Mouse (Mus musculus) small intestine, adult 10 weeks (tissue): Measurements from ENCODE around the gene Arl8b. TPM values are rescaled to one million over a fixed set of nuclear protein-coding genes. Genes with fewer than 3 reads are reported as not detected.

Experiments
- polyA plus RNA-seq: library from polyadenylated mRNA; stranded (reverse); fragments of 350-450 nt; fragmentation: Illumina TruSeq; extraction: RNeasy Lipid Tissue Mini Kit (QIAGEN cat#74804); gene quantifications from one replicate; pipeline ENCODE4 v1.2.3, GENCODE M21; 2014; ENCODE audit warnings: low replicate concordance

Gene Arl8b
- 192 TPM for polyA plus RNA-seq

DNA sequence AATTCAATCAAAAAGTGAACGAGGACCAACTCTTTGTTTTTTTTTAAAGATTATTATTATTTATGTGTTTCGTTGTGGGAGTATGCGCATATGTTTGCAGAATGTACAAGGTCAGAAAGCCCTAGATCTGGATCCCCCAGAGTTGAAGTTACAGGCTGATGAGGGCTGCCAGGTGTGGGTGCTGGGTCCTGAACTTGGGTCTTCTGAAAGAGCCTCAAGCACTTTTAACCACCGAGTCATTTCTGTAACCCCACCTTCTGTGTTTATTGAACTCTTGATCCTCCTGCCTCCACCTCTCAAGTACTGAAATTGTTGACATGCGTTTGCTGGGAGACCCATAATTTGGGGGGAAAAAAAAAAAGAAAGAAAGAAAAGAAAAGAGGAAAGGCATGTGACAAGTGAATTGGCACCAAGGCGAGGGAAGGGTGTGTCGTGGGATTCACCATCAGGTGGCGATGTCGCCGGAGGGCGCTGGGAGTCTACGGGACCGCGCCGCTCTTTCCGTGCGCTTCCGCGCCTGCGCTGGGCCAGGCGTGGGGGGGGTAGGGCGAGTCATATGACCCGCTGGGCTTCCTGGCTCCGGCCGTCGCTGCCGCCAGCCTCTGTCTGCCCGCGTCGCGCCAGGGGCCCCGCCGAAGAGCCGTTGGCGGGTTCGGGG lies at the start of gene Arl8b:
Arl8b (plus strand) TSS at position 574 of the 658 bp plus-strand sequence.

DNA sequence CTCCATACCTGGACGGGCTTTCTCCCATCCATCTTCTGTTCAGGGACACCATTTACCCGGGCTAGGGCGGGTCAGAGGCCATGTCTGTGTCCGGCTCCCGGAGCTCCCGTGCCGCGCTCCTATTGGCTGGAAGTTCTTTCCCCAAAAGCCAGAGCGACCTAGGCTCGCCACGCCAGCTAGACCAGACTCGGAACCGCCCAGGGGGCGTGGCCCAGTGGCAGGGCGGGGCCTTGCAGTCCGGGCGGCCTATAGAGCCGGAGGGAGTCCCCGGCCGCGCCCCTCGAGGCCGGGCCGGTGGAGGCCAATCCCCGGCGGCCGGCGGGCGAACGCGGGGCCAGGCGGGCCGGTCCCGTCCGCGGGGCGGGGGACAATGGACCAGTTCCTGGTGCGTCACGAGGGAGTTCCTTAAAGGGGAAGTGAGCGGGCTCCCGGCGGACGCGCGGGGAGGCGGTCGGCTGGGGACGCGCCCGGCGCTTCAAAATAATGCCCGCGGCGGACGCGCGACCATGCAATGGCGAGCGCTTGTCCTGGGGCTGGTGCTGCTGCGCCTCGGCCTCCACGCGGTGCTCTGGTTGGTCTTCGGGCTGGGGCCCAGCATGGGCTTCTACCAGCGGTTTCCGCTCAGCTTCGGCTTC lies 45.5 kb downstream of the Arl8b start, which contains the start of gene Edem1:
Edem1 (plus strand) TSS at position 408 of the 635 bp plus-strand sequence.

Other genes with a start within 250 kb of the Arl8b start
- 34.0 TPM for gene Bhlhe40, start 122.5 kb upstream of the Arl8b start, polyA plus RNA-seq
- 233 TPM for gene Edem1, start 45.5 kb downstream of the Arl8b start, polyA plus RNA-seq